Mouse (Mus musculus) large intestine, adult 2 months (tissue): ENCODE measurements around the gene Cebpa. TPM values are rescaled to one million over a fixed set of nuclear protein-coding genes. Genes with fewer than 3 reads are reported as not detected.

Experiments
- DNase-seq: peaks from one replicate; pipeline ENCODE4 v3.0.0-alpha.2; 2012; ENCODE audit warnings: low read depth, low spot score
- WGBS: fragments of 180-500 bp; shearing (Covaris S2); methylation state at CpG from one replicate; pipeline ENCODE4 v1.1.7; 2018; 5-methylcytosine and 5-hydroxymethylcytosine counted together
- polyA plus RNA-seq: library from polyadenylated mRNA; depleted of rRNA; stranded (reverse); fragments of >200 nt; gene quantifications from 2 replicates; pipeline ENCODE4 v1.2.3, GENCODE M21; 2012

Gene Cebpa
- polyA plus RNA-seq, 1 experiment, result 30.9 TPM

GRCm38 (mm10) chr7:35118099-35118781 lies 853 bp upstream of the Cebpa start:
- WGBS, result under 1% methylated on average over 49 of the region's 49 CpGs
- DNase-seq, result no peak

- under 1% methylated on average over 83 of the region's 83 CpGs for WGBS
- DNase-seq, result no peak
These were observed 533 bp downstream of the Cebpa start for GRCm38 (mm10) chr7:35119506-35120145.

GRCm38 (mm10) chr7:35120146-35120691 lies 1.1 kb downstream of the Cebpa start:
- DNase-seq, result no peak
- WGBS, result under 1% methylated on average over 53 of the region's 53 CpGs

GRCm38 (mm10) chr7:35121150-35121549 lies 2.1 kb downstream of the Cebpa start:
- 20% methylated on average over 8 of the region's 8 CpGs for WGBS
- DNase-seq, result no peak

GRCm38 (mm10) chr7:35122401-35123320 lies 3.6 kb downstream of the Cebpa start:
- 73% methylated on average over 10 of the region's 10 CpGs for WGBS

GRCm38 (mm10) chr7:35123431-35123953 lies 4.4 kb downstream of the Cebpa start:
- DNase-seq, result no peak
- 53% methylated on average over 10 of the region's 10 CpGs for WGBS

More at GRCm38 (mm10) chr7:35122401-35123320, 3.6 kb downstream of the Cebpa start:
- no peak for DNase-seq

GRCm38 (mm10) chr7:35124216-35124615 lies 5.1 kb downstream of the Cebpa start:
- WGBS, result 70% methylated on average over 5 of the region's 5 CpGs
- DNase-seq, result no peak

GRCm38 (mm10) chr7:35124745-35125144 lies 5.7 kb downstream of the Cebpa start:
- 19% methylated on average over 6 of the region's 6 CpGs for WGBS

GRCm38 (mm10) chr7:35125971-35126370 lies 6.9 kb downstream of the Cebpa start:
- DNase-seq, result no peak
- WGBS, result 90% methylated on average over 5 of the region's 5 CpGs

More at GRCm38 (mm10) chr7:35124745-35125144, 5.7 kb downstream of the Cebpa start:
- no peak for DNase-seq

- DNase-seq, result peak; percentile 61
These were observed 7.9 kb downstream of the Cebpa start for GRCm38 (mm10) chr7:35127001-35127400.

GRCm38 (mm10) chr7:35127721-35128120 lies 8.6 kb downstream of the Cebpa start:
- 15% methylated on average over 6 of the region's 6 CpGs for WGBS
- no peak for DNase-seq

More at GRCm38 (mm10) chr7:35127001-35127400, 7.9 kb downstream of the Cebpa start:
- WGBS, result 10% methylated on average over 10 of the region's 10 CpGs

- no peak for DNase-seq
- WGBS, result 40% methylated on average over 17 of the region's 17 CpGs
These were observed 9.8 kb downstream of the Cebpa start for GRCm38 (mm10) chr7:35128677-35129567.

GRCm38 (mm10) chr7:35130059-35130738 lies 11.1 kb downstream of the Cebpa start:
- 66% methylated on average over 13 of the region's 13 CpGs for WGBS
- no peak for DNase-seq

GRCm38 (mm10) chr7:35130888-35131287 lies 11.8 kb downstream of the Cebpa start:
- DNase-seq, result no peak
- WGBS, result 77% methylated on average over 5 of the region's 5 CpGs

GRCm38 (mm10) chr7:35131601-35132000 lies 12.5 kb downstream of the Cebpa start:
- no peak for DNase-seq
- 97% methylated on average over 9 of the region's 9 CpGs for WGBS

GRCm38 (mm10) chr7:35134621-35135020 lies 15.5 kb downstream of the Cebpa start:
- DNase-seq, result no peak
- WGBS, result 14% methylated on average over 5 of the region's 5 CpGs

- no peak for DNase-seq
- 94% methylated on average over 1 of the region's 1 CpGs for WGBS
These were observed 18.4 kb downstream of the Cebpa start for GRCm38 (mm10) chr7:35137524-35137923.

GRCm38 (mm10) chr7:35138481-35138880 lies 19.4 kb downstream of the Cebpa start:
- 64% methylated on average over 4 of the region's 4 CpGs for WGBS
- DNase-seq, result no peak
